Mouse (Mus musculus) kidney, embryonic 16.5 days (tissue): ENCODE data around the gene Iqsec1. TPM values are rescaled to one million over a fixed set of nuclear protein-coding genes. Genes with fewer than 3 reads are reported as not detected.
A peak's percentile ranks its signal among the peaks of the same experiment; 100 is the strongest.

Source experiments
- ATAC-seq: fragments of 200-750 bp; cut with Nextera tagmentation; 2 replicates; pipeline ENCODE4 v1.8.0; 2017; ENCODE audit warnings: moderate TSS enrichment; ENCODE audit not compliant: low FRiP score, low TSS enrichment
- H3K27ac ChIP-seq: fragments of 300-500 bp; sonication (generic); 2 replicates; pipeline ENCODE4 v1.5.1; 2014; ENCODE audit warnings: low read length
- H3K27me3 ChIP-seq: fragments of 300-500 bp; sonication (generic); 2 replicates; pipeline ENCODE4 v1.6.1; 2014; ENCODE audit warnings: low read length, control low read depth, mixed read lengths; ENCODE audit not compliant: insufficient read depth
- H3K36me3 ChIP-seq: fragments of 300-500 bp; sonication (generic); 2 replicates; pipeline ENCODE4 v1.6.1; 2014; ENCODE audit warnings: low read length, control low read depth, mixed read lengths; ENCODE audit not compliant: insufficient read depth
- H3K4me1 ChIP-seq: fragments of 300-500 bp; sonication (generic); 2 replicates; pipeline ENCODE4 v1.6.1; 2014; ENCODE audit warnings: low read length, control low read depth, mixed read lengths; ENCODE audit not compliant: insufficient read depth
- H3K4me2 ChIP-seq: fragments of 300-500 bp; sonication (generic); replicated peaks from 2 replicates; pipeline ENCODE4 v1.6.1; 2014; ENCODE audit warnings: low read depth, low read length
- H3K4me3 ChIP-seq: fragments of 300-500 bp; sonication (generic); 2 replicates; pipeline ENCODE4 v1.5.1; 2014; ENCODE audit warnings: mild to moderate bottlenecking, low read length
- H3K9ac ChIP-seq: fragments of 300-500 bp; sonication (generic); replicated peaks from 2 replicates; pipeline ENCODE4 v1.6.1; 2014; ENCODE audit warnings: low read length
- H3K9me3 ChIP-seq: fragments of 300-500 bp; sonication (generic); 2 replicates; pipeline ENCODE4 v1.6.1; 2016; ENCODE audit warnings: low read length, control low read depth
- WGBS: fragments of 180-500 bp; shearing (Covaris S2); extraction: QIAGEN DNeasy Blood & Tissue Kit; methylation state at CpG from one replicate; pipeline ENCODE4 v1.1.7; 2014; 5-methylcytosine and 5-hydroxymethylcytosine counted together
- polyA plus RNA-seq: library from polyadenylated mRNA; unstranded; fragments of >200 nt; fragmentation: Nextera tagmentation; extraction: Ambion mirVana; gene quantifications from 2 replicates; pipeline ENCODE4 v1.2.1, GENCODE M21; 2015

Gene Iqsec1
- polyA plus RNA-seq, 1 experiment from 2014 or later, result 10.5 TPM

- ATAC-seq, result no peak
- H3K9me3 ChIP-seq, result no peaks in the 10 kb centered on the region
- peaks cover 6% of the 10 kb centered on the region; the same call in 1 of the 2 replicates for H3K27me3 ChIP-seq
- no peak overlapping the region for H3K4me2 ChIP-seq
- no peak overlapping the region for H3K4me3 ChIP-seq
- no peak overlapping the region for H3K27ac ChIP-seq
- H3K9ac ChIP-seq, result no peak overlapping the region
- H3K4me1 ChIP-seq, result peaks cover 12% of the 10 kb centered on the region
- H3K36me3 ChIP-seq, result no peaks in the 10 kb centered on the region
- 39% methylated on average over 3 of the region's 3 CpGs for WGBS
Observed at GRCm38 (mm10) chr6:90984101-90984500, 4.4 kb downstream of the Iqsec1 start.

GRCm38 (mm10) chr6:90974279-90974678 lies 14.2 kb downstream of the Iqsec1 start:
- Histone ChIP-seq H3K36me3 (no peaks in the 10 kb centered on the region), H3K9ac (no peak overlapping the region), H3K4me3 (no peak overlapping the region), H3K27me3 (no peaks in the 10 kb centered on the region), H3K9me3 (no peaks in the 10 kb centered on the region), H3K4me1 (no peaks in the 10 kb centered on the region), H3K27ac (no peak overlapping the region), H3K4me2 (no peak overlapping the region)
- ATAC-seq, result no peak
- 82% methylated on average over 2 of the region's 2 CpGs for WGBS

- no peak overlapping the region for H3K4me2 ChIP-seq
- no peaks in the 10 kb centered on the region for H3K4me1 ChIP-seq
- no peaks in the 10 kb centered on the region for H3K36me3 ChIP-seq
- H3K9ac ChIP-seq, result no peak overlapping the region
- no peak overlapping the region; the same call in 1 of the 2 replicates for H3K27ac ChIP-seq
- no peaks in the 10 kb centered on the region for H3K9me3 ChIP-seq
- no peaks in the 10 kb centered on the region for H3K27me3 ChIP-seq
- no peak overlapping the region for H3K4me3 ChIP-seq
- no peak; the same call in 1 of the 2 replicates for ATAC-seq
- WGBS, result 21% methylated on average over 2 of the region's 2 CpGs
Observed at GRCm38 (mm10) chr6:90969341-90969871, 19.1 kb downstream of the Iqsec1 start.

GRCm38 (mm10) chr6:90953349-90953748 lies 35.1 kb downstream of the Iqsec1 start:
- no peaks in the 10 kb centered on the region for H3K4me1 ChIP-seq
- H3K27ac ChIP-seq, result no peak overlapping the region
- H3K9me3 ChIP-seq, result no peaks in the 10 kb centered on the region
- H3K4me3 ChIP-seq, result no peak overlapping the region
- WGBS, result 75% methylated on average over 4 of the region's 4 CpGs
- H3K9ac ChIP-seq, result no peak overlapping the region
- H3K4me2 ChIP-seq, result no peak overlapping the region
- no peak for ATAC-seq
- H3K27me3 ChIP-seq, result no peaks in the 10 kb centered on the region
- no peaks in the 10 kb centered on the region for H3K36me3 ChIP-seq

GRCm38 (mm10) chr6:90950936-90951335 lies 37.5 kb downstream of the Iqsec1 start:
- 54% methylated on average over 2 of the region's 2 CpGs for WGBS

GRCm38 (mm10) chr6:90948097-90948496 lies 40.4 kb downstream of the Iqsec1 start:
- no peak overlapping the region for H3K27ac ChIP-seq
- no peak overlapping the region for H3K9ac ChIP-seq
- H3K4me3 ChIP-seq, result no peak overlapping the region
- ATAC-seq, result no peak
- no peaks in the 10 kb centered on the region for H3K36me3 ChIP-seq
- H3K27me3 ChIP-seq, result no peaks in the 10 kb centered on the region
- no peak overlapping the region for H3K4me2 ChIP-seq
- H3K9me3 ChIP-seq, result no peaks in the 10 kb centered on the region
- H3K4me1 ChIP-seq, result 0 out of 2 replicates have a peak, but pooled peaks cover 5% of the 10 kb centered on the region
- WGBS, result 85% methylated on average over 1 of the region's 1 CpGs

More at GRCm38 (mm10) chr6:90950936-90951335, 37.5 kb downstream of the Iqsec1 start:
- Histone ChIP-seq H3K4me3 (no peak overlapping the region), H3K4me1 (0 out of 2 replicates have a peak, but pooled peaks cover 2% of the 10 kb centered on the region), H3K9ac (no peak overlapping the region), H3K36me3 (no peaks in the 10 kb centered on the region), H3K27ac (no peak overlapping the region), H3K9me3 (no peaks in the 10 kb centered on the region), H3K4me2 (no peak overlapping the region), H3K27me3 (no peaks in the 10 kb centered on the region)
- no peak for ATAC-seq

- H3K4me2 ChIP-seq, result no peak overlapping the region
- 0 out of 2 replicates have a peak, but pooled peaks have one; percentile 51 for ATAC-seq
Observed at GRCm38 (mm10) chr6:90945560-90946230, 42.8 kb downstream of the Iqsec1 start.

GRCm38 (mm10) chr6:90941257-90941656 lies 47.2 kb downstream of the Iqsec1 start:
- H3K27me3 ChIP-seq, result no peaks in the 10 kb centered on the region
- H3K4me2 ChIP-seq, result no peak overlapping the region
- no peak overlapping the region for H3K9ac ChIP-seq
- no peak for ATAC-seq
- H3K27ac ChIP-seq, result no peak overlapping the region
- H3K9me3 ChIP-seq, result no peaks in the 10 kb centered on the region
- H3K36me3 ChIP-seq, result no peaks in the 10 kb centered on the region
- H3K4me1 ChIP-seq, result 0 out of 2 replicates have a peak, but pooled peaks cover 10% of the 10 kb centered on the region
- no peak overlapping the region for H3K4me3 ChIP-seq
- WGBS, result 67% methylated on average over 3 of the region's 3 CpGs

More at GRCm38 (mm10) chr6:90945560-90946230, 42.8 kb downstream of the Iqsec1 start:
- H3K27me3 ChIP-seq, result no peaks in the 10 kb centered on the region
- no peak overlapping the region for H3K27ac ChIP-seq
- H3K4me3 ChIP-seq, result no peak overlapping the region
- H3K36me3 ChIP-seq, result no peaks in the 10 kb centered on the region
- no peaks in the 10 kb centered on the region for H3K9me3 ChIP-seq
- WGBS, result 63% methylated on average over 2 of the region's 2 CpGs
- no peak overlapping the region for H3K9ac ChIP-seq
- 0 out of 2 replicates have a peak, but pooled peaks cover 5% of the 10 kb centered on the region for H3K4me1 ChIP-seq

GRCm38 (mm10) chr6:90933656-90934055 lies 54.8 kb downstream of the Iqsec1 start:
- Histone ChIP-seq H3K9ac (no peak overlapping the region), H3K4me2 (no peak overlapping the region), H3K4me1 (0 out of 2 replicates have a peak, but pooled peaks cover 5% of the 10 kb centered on the region), H3K27me3 (no peaks in the 10 kb centered on the region), H3K4me3 (no peak overlapping the region), H3K27ac (no peak overlapping the region), H3K36me3 (no peaks in the 10 kb centered on the region), H3K9me3 (no peaks in the 10 kb centered on the region)
- WGBS, result 90% methylated on average over 3 of the region's 3 CpGs
- no peak for ATAC-seq

GRCm38 (mm10) chr6:90928806-90929205 lies 59.7 kb downstream of the Iqsec1 start:
- Histone ChIP-seq H3K9me3 (no peaks in the 10 kb centered on the region), H3K27me3 (no peaks in the 10 kb centered on the region), H3K36me3 (no peaks in the 10 kb centered on the region), H3K4me1 (0 out of 2 replicates have a peak, but pooled peaks cover 11% of the 10 kb centered on the region), H3K9ac (no peak overlapping the region), H3K4me2 (no peak overlapping the region), H3K27ac (no peak overlapping the region), H3K4me3 (no peak overlapping the region)
- ATAC-seq, result no peak
- WGBS, result 86% methylated on average over 2 of the region's 2 CpGs
